Mouse (Mus musculus): ENCODE data around the gene Kifc3. TPM values are rescaled to one million over a fixed set of nuclear protein-coding genes. Genes with fewer than 3 reads are reported as not detected.
"Not testable (repeated sequence)": the region's sequence is repeated elsewhere in the genome, so short reads cannot be mapped to it uniquely, and the experiment has no call there.

Kifc3 gene
- polyA plus RNA-seq, 1 experiment = 63.9 TPM

GRCm38 (mm10) chr8:95242099-95242825 lies 39.6 kb upstream of the Kifc3 start:
- Histone ChIP-seq H3K36me3 (ENCODE audit: control insufficient read depth, insufficient read depth, low read length) (no peaks in the 10 kb centered on the region), H3K4me1 (ENCODE audit: control insufficient read depth, insufficient read depth, low read length) (peaks cover 6% of the 10 kb centered on the region), H3K27me3 (ENCODE audit: control insufficient read depth, insufficient read depth, low read length) (no peaks in the 10 kb centered on the region), H3K4me3 (ENCODE audit: control insufficient read depth, low read depth, low read length) (peak overlapping the region; percentile 56), H3K27ac (ENCODE audit: control insufficient read depth, insufficient read depth, low read depth, low read length) (no peak overlapping the region)
- TF ChIP-seq CTCF (IDR thresholded peaks at IDR 0.05; ENCODE audit: control insufficient read depth, insufficient read depth, insufficient replicate concordance, low read depth, low read length) (no peak), POLR2A (IDR thresholded peaks at IDR 0.05; ENCODE audit: control insufficient read depth, low read depth, low read length) (0 out of 2 replicates have a peak, but pooled peaks have one; percentile 17)

- TF ChIP-seq POLR2A (IDR thresholded peaks at IDR 0.05; ENCODE audit: control insufficient read depth, low read depth, low read length) (no peak), CTCF (IDR thresholded peaks at IDR 0.05; ENCODE audit: control insufficient read depth, insufficient read depth, insufficient replicate concordance, low read depth, low read length) (peak; percentile 86; the same call in 1 of the 2 replicates)
- Histone ChIP-seq H3K36me3 (ENCODE audit: control insufficient read depth, insufficient read depth, low read length) (no peaks in the 10 kb centered on the region), H3K27me3 (ENCODE audit: control insufficient read depth, insufficient read depth, low read length) (no peaks in the 10 kb centered on the region), H3K4me3 (ENCODE audit: control insufficient read depth, low read depth, low read length) (no peak overlapping the region), H3K4me1 (ENCODE audit: control insufficient read depth, insufficient read depth, low read length) (no peaks in the 10 kb centered on the region), H3K27ac (ENCODE audit: control insufficient read depth, insufficient read depth, low read depth, low read length) (no peak overlapping the region)
These were observed 33.1 kb upstream of the Kifc3 start for GRCm38 (mm10) chr8:95235683-95236082.

GRCm38 (mm10) chr8:95230086-95230485 lies 27.5 kb upstream of the Kifc3 start:
- not testable (repeated sequence) for H3K4me3 ChIP-seq (ENCODE audit: control insufficient read depth, low read depth, low read length); H3K27me3 ChIP-seq (ENCODE audit: control insufficient read depth, insufficient read depth, low read length); H3K27ac ChIP-seq (ENCODE audit: control insufficient read depth, insufficient read depth, low read depth, low read length); H3K36me3 ChIP-seq (ENCODE audit: control insufficient read depth, insufficient read depth, low read length); H3K4me1 ChIP-seq (ENCODE audit: control insufficient read depth, insufficient read depth, low read length)

- Histone ChIP-seq H3K4me3 (ENCODE audit: control insufficient read depth, low read depth, low read length) (no peak overlapping the region), H3K36me3 (ENCODE audit: control insufficient read depth, insufficient read depth, low read length) (no peaks in the 10 kb centered on the region), H3K27me3 (ENCODE audit: control insufficient read depth, insufficient read depth, low read length) (no peaks in the 10 kb centered on the region), H3K27ac (ENCODE audit: control insufficient read depth, insufficient read depth, low read depth, low read length) (no peak overlapping the region), H3K4me1 (ENCODE audit: control insufficient read depth, insufficient read depth, low read length) (no peaks in the 10 kb centered on the region)
- no peak for TF ChIP-seq CTCF (IDR thresholded peaks at IDR 0.05; ENCODE audit: control insufficient read depth, insufficient read depth, insufficient replicate concordance, low read depth, low read length)
- TF ChIP-seq POLR2A (IDR thresholded peaks at IDR 0.05; ENCODE audit: control insufficient read depth, low read depth, low read length) = no peak
These were observed 24.5 kb upstream of the Kifc3 start for GRCm38 (mm10) chr8:95227151-95227468.

GRCm38 (mm10) chr8:95226251-95227150 lies 23.9 kb upstream of the Kifc3 start:
- 0 out of 2 replicates have a peak overlapping the region, but pooled peaks have one; percentile 3 for H3K27ac ChIP-seq (ENCODE audit: control insufficient read depth, insufficient read depth, low read depth, low read length)
- no peak for TF ChIP-seq POLR2A (IDR thresholded peaks at IDR 0.05; ENCODE audit: control insufficient read depth, low read depth, low read length)
- no peak for TF ChIP-seq CTCF (IDR thresholded peaks at IDR 0.05; ENCODE audit: control insufficient read depth, insufficient read depth, insufficient replicate concordance, low read depth, low read length)
- H3K4me1 ChIP-seq (ENCODE audit: control insufficient read depth, insufficient read depth, low read length) = no peaks in the 10 kb centered on the region
- no peaks in the 10 kb centered on the region for H3K36me3 ChIP-seq (ENCODE audit: control insufficient read depth, insufficient read depth, low read length)
- H3K4me3 ChIP-seq (ENCODE audit: control insufficient read depth, low read depth, low read length) = no peak overlapping the region
- no peaks in the 10 kb centered on the region for H3K27me3 ChIP-seq (ENCODE audit: control insufficient read depth, insufficient read depth, low read length)

GRCm38 (mm10) chr8:95223969-95224368 lies 21.4 kb upstream of the Kifc3 start:
- H3K27ac ChIP-seq (ENCODE audit: control insufficient read depth, insufficient read depth, low read depth, low read length) = no peak overlapping the region
- H3K36me3 ChIP-seq (ENCODE audit: control insufficient read depth, insufficient read depth, low read length) = no peaks in the 10 kb centered on the region
- H3K27me3 ChIP-seq (ENCODE audit: control insufficient read depth, insufficient read depth, low read length) = no peaks in the 10 kb centered on the region
- TF ChIP-seq POLR2A (IDR thresholded peaks at IDR 0.05; ENCODE audit: control insufficient read depth, low read depth, low read length) (no peak), CTCF (IDR thresholded peaks at IDR 0.05; ENCODE audit: control insufficient read depth, insufficient read depth, insufficient replicate concordance, low read depth, low read length) (no peak)
- no peak overlapping the region for H3K4me3 ChIP-seq (ENCODE audit: control insufficient read depth, low read depth, low read length)
- H3K4me1 ChIP-seq (ENCODE audit: control insufficient read depth, insufficient read depth, low read length) = no peaks in the 10 kb centered on the region

GRCm38 (mm10) chr8:95221045-95221444 lies 18.4 kb upstream of the Kifc3 start:
- H3K36me3 ChIP-seq (ENCODE audit: control insufficient read depth, insufficient read depth, low read length) = no peaks in the 10 kb centered on the region
- TF ChIP-seq POLR2A (IDR thresholded peaks at IDR 0.05; ENCODE audit: control insufficient read depth, low read depth, low read length) (no peak), CTCF (IDR thresholded peaks at IDR 0.05; ENCODE audit: control insufficient read depth, insufficient read depth, insufficient replicate concordance, low read depth, low read length) (no peak)
- no peaks in the 10 kb centered on the region for H3K4me1 ChIP-seq (ENCODE audit: control insufficient read depth, insufficient read depth, low read length)
- no peak overlapping the region for H3K27ac ChIP-seq (ENCODE audit: control insufficient read depth, insufficient read depth, low read depth, low read length)
- H3K27me3 ChIP-seq (ENCODE audit: control insufficient read depth, insufficient read depth, low read length) = no peaks in the 10 kb centered on the region
- no peak overlapping the region for H3K4me3 ChIP-seq (ENCODE audit: control insufficient read depth, low read depth, low read length)

All from testis, adult 2 months (tissue).